Mouse (Mus musculus) layer of hippocampus, postnatal 36 days (tissue): ENCODE data around the gene B4galt5. TPM values are rescaled to one million over a fixed set of nuclear protein-coding genes. Genes with fewer than 3 reads are reported as not detected.

Experiments used
- DNase-seq, 2 experiments: peaks; one replicate each; pipeline ENCODE4 v3.0.0; 2022
- total RNA-seq, 2 experiments: library from RNA; stranded (reverse); gene quantifications; 2 replicates each; pipeline ENCODE4 v1.2.3; 2021

The B4galt5 gene
- total RNA-seq, 2 experiments from 2014 or later, result 44.2 to 49.7 TPM

- DNase-seq, result peak; percentile 0 to 1
Observed at GRCm38 (mm10) chr2:167303196-167303595, 45.8 kb downstream of the B4galt5 start.

DNA sequence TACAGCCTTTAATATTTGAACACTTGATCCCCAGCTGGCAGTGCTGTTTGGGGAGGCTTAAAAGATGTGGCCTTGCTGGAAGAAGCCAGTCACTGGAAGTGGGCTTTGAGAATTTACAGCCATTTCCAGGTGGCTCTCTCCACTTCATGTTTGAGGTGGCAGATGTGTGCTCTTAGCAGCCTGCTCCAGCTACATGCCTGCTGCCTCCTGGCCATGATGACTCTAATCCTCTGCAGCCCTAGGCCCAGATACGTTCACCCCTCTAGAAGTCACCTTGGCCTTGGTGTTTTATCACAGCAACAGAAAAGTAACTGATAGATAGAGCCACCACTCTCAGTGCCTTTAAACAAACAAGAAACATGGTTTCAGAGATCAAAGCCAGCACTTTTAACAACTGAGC lies 46.3 kb downstream of the B4galt5 start:
- peak; percentile 0 for DNase-seq

GRCm38 (mm10) chr2:167302031-167302430 lies 47.0 kb downstream of the B4galt5 start:
- DNase-seq, result peak; percentile 0 to 1

DNA sequence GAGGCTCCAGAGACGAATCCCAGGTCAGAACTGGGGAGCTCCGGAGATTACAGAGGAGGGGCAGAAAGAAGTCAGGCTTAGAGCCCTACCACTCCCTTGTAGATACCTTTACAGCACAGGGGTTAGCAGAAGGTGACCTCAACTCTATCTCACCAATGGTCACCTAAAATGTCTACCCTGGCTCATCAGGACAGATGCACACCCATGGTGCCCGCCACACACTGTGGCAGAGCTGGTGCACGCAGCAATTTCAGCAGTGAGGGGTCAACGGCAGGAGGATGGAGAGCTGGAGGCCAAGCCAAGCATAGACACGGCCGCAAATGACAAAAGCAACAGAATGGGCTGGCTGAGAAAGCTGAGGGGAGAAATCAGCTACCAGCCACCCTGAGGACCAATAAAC lies 47.4 kb downstream of the B4galt5 start:
- DNase-seq, result peak; percentile 0 to 1

GRCm38 (mm10) chr2:167300943-167301497 lies 48.0 kb downstream of the B4galt5 start:
- peak; percentile 0 to 2 for DNase-seq

GRCm38 (mm10) chr2:167299861-167300667 lies 48.9 kb downstream of the B4galt5 start:
- peak; percentile 20 to 33 for DNase-seq

- DNase-seq, result peak; percentile 62 to 67
Observed at GRCm38 (mm10) chr2:167298729-167299705, 50.0 kb downstream of the B4galt5 start.

DNA sequence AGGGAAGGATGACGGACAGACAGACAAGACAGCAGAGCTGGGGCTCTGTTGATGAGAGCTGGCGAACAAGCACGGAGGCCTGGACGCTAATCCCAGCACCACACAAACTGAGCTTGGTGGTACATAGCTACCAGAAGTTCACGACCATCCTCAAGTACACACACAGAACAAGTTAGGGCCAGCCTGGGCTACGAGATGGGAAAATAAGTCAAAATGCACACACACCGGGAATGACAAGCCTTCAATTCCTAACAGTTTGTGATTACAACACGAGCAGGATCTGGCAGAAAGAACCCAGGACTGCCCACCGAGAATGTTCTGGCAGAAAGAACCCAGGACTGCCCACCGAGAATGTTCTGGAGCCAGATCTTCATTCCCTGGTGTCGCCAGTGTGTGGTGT lies 51.0 kb downstream of the B4galt5 start:
- DNase-seq, result peak; percentile 0 to 1

- DNase-seq, result peak; percentile 7 to 14
Observed at GRCm38 (mm10) chr2:167294926-167295325, 54.1 kb downstream of the B4galt5 start.

DNA sequence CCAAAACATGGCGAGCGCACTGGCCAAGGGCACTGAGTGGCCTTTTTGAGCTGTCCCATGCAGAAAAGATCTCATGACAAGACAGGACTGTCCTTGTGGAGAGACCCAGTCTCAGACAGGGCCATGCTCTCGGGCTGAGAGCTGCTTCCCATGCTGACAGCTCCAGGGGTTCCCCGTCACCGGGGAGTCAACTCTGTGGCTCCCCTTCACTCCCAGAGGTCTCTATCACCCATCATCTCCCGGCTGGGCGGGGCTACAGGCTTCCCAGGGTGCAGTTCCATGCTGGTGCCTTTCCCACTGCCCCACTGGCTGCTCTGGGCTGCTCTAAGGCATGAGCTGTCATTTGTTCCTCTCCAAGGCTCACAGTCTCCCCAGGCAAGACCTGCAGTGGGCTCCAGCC lies 54.8 kb downstream of the B4galt5 start:
- peak in 1 of 2 experiments; percentile 1 for DNase-seq

DNA sequence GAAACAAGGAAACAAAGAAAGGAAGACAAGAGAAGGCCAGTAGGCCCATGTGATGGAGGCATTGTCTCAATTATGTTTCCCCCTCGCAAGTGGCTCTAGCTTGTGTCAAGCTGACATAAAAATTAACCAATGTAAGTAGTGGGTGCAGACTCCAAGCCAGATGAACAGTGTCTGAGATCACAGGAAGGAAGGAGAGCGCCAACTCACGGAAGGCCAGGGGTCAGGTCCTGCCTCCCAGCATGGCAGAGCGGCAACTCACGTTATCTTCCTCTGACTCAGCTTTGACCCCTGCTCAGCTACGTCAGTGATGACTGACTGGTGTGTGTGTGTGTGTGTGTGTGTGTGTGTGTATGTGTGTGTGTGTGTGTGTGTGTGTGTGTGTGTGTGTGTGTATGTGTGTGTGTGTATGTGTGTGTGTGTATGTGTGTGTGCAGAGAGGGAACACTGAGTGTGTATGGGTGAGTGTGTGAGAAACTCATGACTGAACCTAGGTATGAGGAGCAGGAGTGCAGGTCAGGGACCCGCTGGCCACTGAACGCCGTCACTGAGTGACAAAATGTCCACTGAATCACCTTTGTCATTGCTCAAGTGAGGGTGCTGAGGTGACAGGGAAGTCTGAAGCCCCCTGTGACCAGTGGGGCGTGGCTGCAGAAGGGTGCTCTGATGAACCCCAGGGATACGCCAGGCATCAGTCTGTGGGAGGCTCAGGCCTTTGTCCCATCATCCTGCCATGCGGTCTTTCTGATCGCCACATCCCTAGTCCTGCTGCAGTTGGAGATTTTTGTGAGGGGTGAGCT lies 55.5 kb downstream of the B4galt5 start:
- peak in 1 of 2 experiments; percentile 1 for DNase-seq

DNA sequence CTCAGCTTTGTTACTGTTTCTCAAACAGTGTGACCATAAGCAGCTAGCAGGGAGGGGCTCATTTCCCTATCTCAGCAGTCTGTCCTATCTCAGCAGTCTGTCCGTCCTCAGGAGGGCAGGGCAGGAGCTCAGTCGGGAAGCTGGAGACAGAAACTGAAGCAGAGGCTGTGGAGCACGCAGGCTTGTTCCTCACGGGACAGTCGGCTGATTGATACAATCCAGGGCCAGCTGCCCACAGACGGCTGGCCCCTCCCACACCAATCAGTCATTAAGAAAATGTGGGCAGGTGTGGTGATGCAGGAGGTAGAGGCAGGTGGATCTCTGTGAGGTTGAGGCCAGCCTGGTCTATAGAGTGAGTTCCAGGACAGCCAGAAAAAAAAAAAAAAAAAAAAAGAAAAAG lies 56.1 kb downstream of the B4galt5 start:
- DNase-seq, result peak in 1 of 2 experiments; percentile 1

DNA sequence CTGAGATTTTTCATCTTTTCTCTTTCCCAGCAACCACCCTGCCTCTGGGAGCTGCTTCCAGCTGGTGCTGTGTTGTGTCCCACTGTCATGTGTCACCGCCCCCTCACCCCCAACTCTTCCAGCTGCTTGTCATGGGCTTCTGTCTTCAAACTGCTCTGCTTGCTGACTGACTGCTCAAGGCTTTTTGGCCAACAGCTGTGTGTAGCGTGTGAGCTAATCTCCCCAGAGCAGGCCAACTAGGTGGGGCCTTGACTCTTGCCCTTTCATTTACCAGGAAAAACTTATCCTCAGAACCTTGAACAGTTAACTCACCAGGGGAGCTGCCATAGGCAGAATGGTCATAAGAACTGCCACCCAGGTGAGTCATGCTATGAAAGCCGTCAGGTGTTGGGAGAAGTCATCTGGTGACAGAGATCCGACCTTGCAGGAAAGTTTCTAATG lies 56.8 kb downstream of the B4galt5 start:
- peak in 1 of 2 experiments; percentile 1 for DNase-seq

- DNase-seq, result peak in 1 of 2 experiments; percentile 0
Observed at GRCm38 (mm10) chr2:167291656-167292055, 57.3 kb downstream of the B4galt5 start.

DNA sequence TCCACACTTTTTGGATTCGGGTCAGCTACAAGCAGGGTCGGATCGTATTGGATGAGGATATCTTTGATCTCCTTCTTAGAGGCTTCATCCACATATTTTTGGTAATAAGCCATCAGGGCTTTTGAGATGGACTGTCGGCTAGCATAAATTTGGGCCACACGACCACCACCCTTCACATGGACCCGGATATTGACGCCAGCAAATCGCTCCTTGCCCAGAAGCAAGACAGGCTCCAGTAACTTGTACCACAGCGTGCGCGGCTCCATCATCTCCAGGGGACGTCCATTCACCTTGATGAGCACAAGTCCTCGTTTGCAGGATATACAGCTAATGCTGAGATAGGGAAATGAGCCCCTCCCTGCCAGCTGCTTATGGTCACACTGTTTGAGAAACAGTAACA lies 67.5 kb downstream of the B4galt5 start:
- DNase-seq, result peak in 1 of 2 experiments; percentile 1

DNA sequence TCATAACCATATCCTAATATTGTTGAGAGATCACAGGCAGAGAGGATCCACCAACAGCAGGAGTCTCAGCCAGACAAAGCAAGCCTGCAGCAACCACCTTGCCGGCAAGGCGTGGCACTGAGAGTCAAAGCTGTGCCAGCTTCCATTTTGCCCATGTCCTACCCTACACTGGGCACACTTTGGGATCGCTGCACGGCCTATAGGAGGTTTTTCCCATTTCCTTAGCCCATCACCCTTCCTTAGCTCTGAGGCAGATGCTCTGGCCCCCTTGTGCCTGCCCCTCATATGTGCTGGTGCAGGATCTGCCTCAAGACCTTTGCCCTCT lies 68.0 kb downstream of the B4galt5 start:
- no peak for DNase-seq

DNA sequence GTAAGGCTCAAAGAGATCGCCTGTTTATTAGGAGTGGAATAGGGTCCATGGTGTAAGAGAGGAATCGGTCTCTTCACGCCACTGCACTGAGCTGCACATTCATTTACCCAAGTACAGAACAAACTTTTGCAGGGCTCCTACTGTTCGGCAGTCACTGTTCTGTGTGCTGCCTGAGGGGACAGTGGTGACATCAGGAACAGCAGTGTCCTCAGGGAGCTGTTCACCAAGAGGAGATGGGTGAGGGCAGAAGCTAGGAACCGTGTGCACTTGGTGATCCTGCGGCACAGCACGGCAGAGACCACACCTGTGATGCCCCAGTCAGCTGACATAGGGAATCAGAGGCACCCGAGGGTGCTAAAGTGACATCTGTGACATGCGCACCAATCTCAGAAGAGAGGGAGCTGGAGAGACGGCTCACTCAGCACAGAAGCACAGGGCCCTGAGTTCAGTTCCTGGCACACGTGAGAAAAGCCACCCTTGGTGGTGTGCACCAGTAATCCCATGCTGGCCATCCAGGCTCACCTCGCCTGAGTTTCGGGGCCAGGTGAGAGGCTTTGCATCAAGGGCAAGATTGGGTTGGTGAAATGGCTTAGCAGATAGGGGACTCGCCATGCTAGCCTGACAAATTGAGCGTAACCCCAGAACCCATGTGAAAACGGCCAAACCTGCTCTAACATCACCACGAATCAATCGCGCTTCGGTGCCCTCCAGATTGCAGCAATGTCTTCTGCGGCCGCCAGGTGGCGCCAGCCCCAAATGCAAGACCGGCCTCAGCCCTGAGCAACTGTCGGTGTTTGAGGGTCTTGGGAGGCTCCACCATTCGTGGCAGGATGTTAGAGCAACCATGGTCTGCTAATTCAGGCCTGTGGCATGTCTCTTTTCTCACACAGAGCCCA lies 68.6 kb downstream of the B4galt5 start:
- DNase-seq, result peak; percentile 75 to 81

DNA sequence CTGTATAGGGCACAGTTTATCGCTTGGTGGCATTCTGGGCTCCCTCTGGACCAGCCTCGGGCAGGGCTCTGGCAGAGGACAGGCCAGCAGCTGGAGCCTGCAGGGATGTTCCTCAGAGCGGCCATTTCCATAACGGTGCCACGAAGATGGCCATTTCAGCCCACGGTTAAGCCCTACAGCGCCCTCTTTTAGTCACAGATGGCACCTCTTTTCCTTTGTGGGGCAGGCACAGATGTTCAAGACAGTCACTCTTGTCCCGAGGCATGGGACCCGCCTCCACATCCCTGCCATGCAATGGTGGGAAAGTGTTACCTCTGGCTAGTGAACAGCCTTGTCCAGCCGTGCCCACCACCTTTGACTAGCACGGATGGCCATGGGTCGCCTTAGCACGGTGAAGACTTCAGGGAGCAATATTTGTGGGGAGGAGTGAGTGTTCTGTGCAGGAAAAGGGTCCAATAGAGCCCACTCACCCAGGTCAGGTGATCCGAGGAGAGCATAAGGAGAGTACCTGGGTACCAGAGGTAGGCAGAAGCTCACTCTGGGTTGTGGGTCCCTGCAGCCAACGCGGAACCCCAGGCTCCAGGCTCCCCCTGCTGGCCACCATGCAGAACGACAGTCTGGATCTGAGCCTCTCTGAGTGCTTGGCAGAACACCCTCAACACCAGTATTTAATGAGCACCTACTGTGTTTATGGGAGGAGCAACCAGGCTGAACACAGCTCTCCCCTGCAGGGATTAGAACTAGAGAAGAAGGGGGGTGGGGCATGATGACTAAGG lies 70.0 kb downstream of the B4galt5 start:
- peak; percentile 21 to 55 for DNase-seq

DNA sequence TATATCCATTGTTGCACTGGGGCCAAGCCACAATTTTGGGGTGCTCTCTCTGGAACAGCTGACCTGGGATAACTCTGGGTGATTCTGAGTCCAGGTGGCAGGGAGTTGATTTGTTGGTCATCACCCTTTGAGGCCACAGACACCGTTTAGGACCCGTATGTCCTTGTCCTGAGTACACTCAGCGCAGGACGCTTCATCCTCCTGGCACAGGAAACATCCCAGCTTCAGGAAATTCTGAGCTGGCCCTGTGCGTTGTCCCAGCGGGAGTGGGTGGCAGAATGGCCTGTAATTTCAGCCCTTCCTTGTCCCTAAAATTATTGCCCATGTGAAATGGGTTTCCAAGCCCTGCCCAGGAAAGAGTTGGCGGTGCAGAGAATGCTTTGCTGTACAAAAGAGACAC lies 71.0 kb downstream of the B4galt5 start:
- DNase-seq, result peak in 1 of 2 experiments; percentile 1

GRCm38 (mm10) chr2:167277026-167277425 lies 72.0 kb downstream of the B4galt5 start:
- peak in 1 of 2 experiments; percentile 0 for DNase-seq
